Mouse (Mus musculus): ENCODE results near the gene Ank2. TPM values are rescaled to one million over a fixed set of nuclear protein-coding genes. Genes with fewer than 3 reads are reported as not detected.
"Not testable (repeated sequence)": the region's sequence is repeated elsewhere in the genome, so short reads cannot be mapped to it uniquely, and the experiment has no call there.

Gene Ank2
- total RNA-seq, 2 experiments from 2014 or later, result 787 to 814 TPM

GRCm38 (mm10) chr3:127487302-127487701, 11.8 kb downstream of the Ank2 start:
- DNase-seq (ENCODE audit: low spot score in 2 of 2), result peak in 1 of 2 experiments; percentile 23

GRCm38 (mm10) chr3:127485174-127485573, 14.0 kb downstream of the Ank2 start:
- peak; percentile 19 to 61 for DNase-seq (ENCODE audit: low spot score in 2 of 2)

- no peak for DNase-seq (ENCODE audit: low spot score in 2 of 2)
These were observed 17.5 kb downstream of the Ank2 start for GRCm38 (mm10) chr3:127481658-127482057.

- DNase-seq (ENCODE audit: low spot score in 2 of 2), result not testable (repeated sequence)
These were observed 18.8 kb downstream of the Ank2 start for GRCm38 (mm10) chr3:127480369-127480768.

DNA sequence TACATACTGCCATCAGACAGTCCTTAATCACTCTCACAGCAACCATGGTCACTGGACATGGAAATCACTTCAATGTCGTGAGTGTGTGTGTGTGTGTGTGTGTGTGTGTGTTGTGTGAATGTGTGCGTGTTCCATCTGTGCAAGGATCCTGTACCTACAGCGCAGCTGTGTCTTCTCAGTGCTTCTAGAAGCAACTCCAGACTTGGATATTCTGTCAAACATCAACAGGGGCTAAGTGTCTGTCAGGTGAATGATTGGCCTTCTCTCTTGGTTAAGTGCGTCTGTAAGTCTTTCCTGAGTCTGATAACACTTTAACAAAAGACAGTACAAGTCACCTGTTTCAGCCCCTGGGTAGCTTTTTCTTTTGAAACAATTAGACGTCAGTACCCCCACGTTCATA, 25.0 kb downstream of the Ank2 start:
- DNase-seq (ENCODE audit: low spot score in 2 of 2), result no peak

GRCm38 (mm10) chr3:127469164-127469752, 29.9 kb downstream of the Ank2 start:
- DNase-seq (ENCODE audit: low spot score in 2 of 2), result peak in 1 of 2 experiments; percentile 12

DNA sequence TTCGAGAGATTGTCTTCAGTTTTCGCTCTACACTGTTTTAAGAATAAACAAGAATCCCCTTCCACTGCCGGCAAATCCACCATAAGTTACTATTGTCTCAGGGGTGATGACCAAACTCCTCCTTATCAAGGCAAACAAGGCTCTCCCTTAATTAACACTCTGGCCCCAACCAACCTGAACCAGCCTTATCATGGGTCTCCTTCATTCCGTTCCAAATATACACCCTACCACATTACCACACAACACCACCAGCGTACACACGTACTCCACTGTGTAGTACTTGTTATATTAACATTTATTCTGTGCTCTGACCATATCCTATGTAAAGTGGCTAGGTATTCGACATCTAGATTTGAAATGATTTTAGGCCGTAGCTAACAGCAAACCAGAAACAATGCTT, 30.6 kb downstream of the Ank2 start:
- no peak for DNase-seq (ENCODE audit: low spot score in 2 of 2)

GRCm38 (mm10) chr3:127463816-127464480, 35.2 kb downstream of the Ank2 start:
- DNase-seq (ENCODE audit: low spot score in 2 of 2), result no peak

DNA sequence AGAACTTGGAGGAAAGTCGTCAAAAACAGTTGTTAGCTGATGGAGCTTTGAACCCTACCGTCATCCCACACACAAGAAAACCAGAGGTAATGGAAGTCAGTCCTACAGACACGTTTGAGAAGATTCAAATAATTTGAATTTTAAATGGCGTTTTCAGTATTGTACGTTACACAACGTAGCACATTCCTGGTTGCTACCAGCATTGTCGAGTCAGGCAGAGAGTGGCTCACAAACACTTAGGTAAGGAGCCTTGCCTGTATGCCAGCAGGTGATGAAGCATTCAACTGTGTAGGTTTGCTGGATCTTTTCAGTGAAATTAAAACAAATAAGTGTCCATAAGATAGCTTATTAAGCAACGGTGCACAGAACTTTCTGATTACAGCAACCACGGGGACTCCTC, 36.0 kb downstream of the Ank2 start:
- DNase-seq (ENCODE audit: low spot score in 2 of 2), result no peak

DNA sequence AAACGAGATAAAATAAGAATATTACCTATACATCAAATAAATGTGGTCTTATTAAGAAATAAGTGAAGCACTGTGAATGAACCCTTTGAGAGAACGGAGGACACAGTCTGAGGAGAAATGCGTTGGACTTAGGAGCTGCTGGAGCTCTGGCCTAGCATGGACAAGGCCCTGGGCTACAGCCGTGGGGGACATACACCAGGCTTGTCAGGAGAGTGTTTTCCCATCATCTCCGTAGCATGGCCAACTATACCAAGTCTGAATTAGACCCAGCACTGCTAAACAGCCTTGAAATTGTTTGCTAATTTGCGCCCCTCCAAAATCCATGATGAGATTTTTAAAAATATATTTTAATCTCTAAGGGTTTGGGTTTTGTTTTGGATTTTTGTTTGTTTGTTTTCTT, 36.7 kb downstream of the Ank2 start:
- no peak for DNase-seq (ENCODE audit: low spot score in 2 of 2)

DNA sequence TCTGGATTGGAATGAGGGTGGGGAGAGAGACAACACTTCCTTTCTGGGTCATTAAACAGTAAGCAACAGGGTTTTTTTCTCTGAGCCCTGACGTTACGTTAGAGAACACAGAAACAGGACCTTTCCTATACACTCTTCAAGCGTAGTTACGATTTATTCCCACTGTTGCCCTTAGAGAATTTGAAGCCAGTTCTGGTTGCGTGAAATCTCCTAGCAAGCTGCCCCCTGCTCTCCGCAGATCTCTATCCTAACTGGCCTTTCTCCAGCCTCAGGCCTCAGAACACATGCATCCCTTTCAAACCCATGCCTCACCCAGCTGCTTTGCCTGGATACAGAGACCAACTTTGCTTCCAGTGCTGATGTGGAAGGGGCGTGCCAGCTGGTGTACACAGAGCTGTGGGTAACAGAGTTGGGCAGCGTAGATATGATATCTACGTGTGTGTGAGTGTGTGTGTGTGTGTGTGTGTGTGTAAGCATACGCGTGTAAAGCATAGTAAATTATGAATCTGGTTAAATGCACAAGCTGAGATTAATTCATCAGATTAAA, 38.2 kb downstream of the Ank2 start:
- DNase-seq (ENCODE audit: low spot score in 2 of 2), result no peak

- DNase-seq (ENCODE audit: low spot score in 2 of 2), result no peak
These were observed 39.3 kb downstream of the Ank2 start for GRCm38 (mm10) chr3:127459858-127460257.

- DNase-seq (ENCODE audit: low spot score in 2 of 2), result no peak
These were observed 40.2 kb downstream of the Ank2 start for GRCm38 (mm10) chr3:127458925-127459324.

GRCm38 (mm10) chr3:127458420-127458798, 40.7 kb downstream of the Ank2 start:
- DNase-seq (ENCODE audit: low spot score in 2 of 2), result no peak

GRCm38 (mm10) chr3:127457761-127458419, 41.3 kb downstream of the Ank2 start:
- DNase-seq (ENCODE audit: low spot score in 2 of 2), result no peak

DNA sequence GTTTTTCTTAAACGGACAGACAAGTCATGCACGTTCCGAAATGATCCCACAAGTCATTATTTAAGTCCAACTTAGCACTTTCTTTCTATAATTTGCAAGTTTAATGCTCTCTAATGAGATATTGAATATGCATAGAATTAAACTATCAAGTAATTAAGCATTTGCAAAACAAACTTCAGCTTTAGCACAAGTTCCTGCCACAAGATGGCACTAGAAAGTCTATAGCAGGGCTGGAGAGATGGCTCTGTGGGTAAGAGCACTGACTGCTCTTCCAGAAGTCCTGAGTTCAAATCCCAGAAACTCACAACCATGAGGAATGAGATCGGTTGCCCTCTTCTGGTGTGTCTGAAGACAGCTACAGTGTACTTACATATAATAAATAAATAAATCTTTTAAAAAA, 45.4 kb downstream of the Ank2 start:
- no peak for DNase-seq (ENCODE audit: low spot score in 2 of 2)

- no peak for DNase-seq (ENCODE audit: low spot score in 2 of 2)
These were observed 45.9 kb downstream of the Ank2 start for GRCm38 (mm10) chr3:127453254-127453653.

DNA sequence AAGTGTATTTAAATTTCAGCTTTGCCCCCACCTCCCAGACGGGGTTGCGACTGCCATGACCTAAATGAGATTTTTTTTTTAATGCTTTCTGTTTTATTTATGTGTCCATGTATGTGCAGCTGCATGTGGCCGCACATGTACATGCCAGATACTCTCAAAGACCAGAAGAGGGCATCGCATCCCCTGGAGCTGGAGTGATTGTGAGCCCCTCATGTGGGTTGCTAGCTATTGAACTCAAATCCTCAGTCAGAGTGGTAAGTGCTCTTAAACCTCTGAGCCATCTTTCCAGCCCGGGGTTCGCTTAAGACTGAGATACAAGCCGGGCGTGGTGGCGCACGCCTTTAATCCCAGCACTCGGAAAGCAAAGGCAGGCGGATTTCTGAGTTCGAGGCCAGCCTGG, 46.9 kb downstream of the Ank2 start:
- no peak for DNase-seq (ENCODE audit: low spot score in 2 of 2)

GRCm38 (mm10) chr3:127451741-127452140, 47.4 kb downstream of the Ank2 start:
- DNase-seq (ENCODE audit: low spot score in 2 of 2), result no peak

DNA sequence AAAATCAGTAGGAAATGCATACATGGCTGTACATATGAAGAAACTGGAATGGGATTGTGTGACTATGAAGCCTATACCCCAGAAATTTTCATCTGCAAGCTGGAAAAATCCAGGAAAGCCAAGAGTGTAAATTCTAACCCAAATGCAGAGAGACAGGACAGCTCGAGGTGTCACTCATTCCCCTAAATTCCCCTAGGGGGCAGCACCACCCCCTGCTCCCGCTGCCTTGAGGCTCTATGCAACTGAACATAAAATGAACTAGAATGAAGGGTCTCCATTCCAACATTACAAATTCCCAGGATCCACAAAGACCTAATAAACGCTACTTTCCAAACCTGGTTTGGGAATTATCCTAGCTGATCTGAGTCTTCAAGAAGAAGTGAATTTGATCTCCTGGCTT, 48.1 kb downstream of the Ank2 start:
- DNase-seq (ENCODE audit: low spot score in 2 of 2), result peak; percentile 44 to 52

DNA sequence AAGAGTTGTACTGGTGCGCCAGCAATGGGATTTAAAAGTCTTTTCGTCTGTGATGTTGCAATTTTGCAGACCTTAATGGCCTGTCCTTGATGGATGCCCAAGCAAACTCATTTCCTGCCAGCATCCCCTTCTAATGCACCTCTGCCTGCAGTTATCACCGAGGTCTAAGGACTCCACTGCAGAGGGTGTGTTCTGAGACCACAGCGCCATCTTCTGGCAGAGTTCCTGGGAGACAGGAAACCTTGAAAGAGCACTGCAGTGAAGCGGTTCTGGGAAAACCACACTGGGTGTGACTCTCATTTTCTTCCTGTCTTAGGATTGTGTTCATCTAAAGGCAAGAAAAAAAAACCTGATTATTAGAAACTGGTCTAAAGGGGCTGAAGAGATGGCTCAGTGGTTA, 53.0 kb downstream of the Ank2 start:
- DNase-seq (ENCODE audit: low spot score in 2 of 2), result peak; percentile 59 to 83

DNA sequence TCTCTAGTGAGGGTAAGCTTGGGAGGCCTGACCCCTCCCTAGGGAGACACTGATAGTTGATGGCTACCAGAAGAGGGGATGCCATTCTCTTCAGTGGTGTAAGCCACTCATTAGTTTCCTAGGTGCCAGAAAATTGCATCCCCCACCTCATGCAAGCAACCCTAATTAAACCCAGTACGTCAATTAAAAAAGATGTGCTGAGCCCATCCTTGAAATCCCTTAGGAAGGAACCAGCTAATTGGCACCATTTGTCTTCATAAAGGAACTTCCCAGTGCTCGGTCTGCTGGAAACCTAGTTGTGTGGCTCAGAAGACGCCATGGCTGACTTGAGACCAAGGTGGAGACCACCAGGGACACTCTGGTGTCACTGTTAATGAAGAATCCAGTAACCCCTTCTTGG, 65.9 kb downstream of the Ank2 start:
- no peak for DNase-seq (ENCODE audit: low spot score in 2 of 2)
